Mouse (Mus musculus) left cerebral cortex, postnatal 4 days (tissue): Measurements from ENCODE around the gene Idua. TPM values are rescaled to one million over a fixed set of nuclear protein-coding genes. Genes with fewer than 3 reads are reported as not detected.

Experiments used
- DNase-seq: peaks from one replicate; pipeline ENCODE4 v3.0.0-alpha.2; 2022
- intact Hi-C: fragments of 180-260 bp; cut with DNase I; formaldehyde crosslinking; loops from one replicate; pipeline ENCODE4 v1.15.1; 2025
- total RNA-seq, 2 experiments: library from RNA; stranded (reverse); gene quantifications; 2 replicates each; pipeline ENCODE4 v1.2.3; 2021

The Idua gene
- total RNA-seq, 2 experiments from 2014 or later: 9.8 to 9.9 TPM

- intact Hi-C loops: no loop called here
- no peak for DNase-seq
These were observed 18.2 kb downstream of the Idua start for GRCm38 (mm10) chr5:108678296-108678854.

DNA sequence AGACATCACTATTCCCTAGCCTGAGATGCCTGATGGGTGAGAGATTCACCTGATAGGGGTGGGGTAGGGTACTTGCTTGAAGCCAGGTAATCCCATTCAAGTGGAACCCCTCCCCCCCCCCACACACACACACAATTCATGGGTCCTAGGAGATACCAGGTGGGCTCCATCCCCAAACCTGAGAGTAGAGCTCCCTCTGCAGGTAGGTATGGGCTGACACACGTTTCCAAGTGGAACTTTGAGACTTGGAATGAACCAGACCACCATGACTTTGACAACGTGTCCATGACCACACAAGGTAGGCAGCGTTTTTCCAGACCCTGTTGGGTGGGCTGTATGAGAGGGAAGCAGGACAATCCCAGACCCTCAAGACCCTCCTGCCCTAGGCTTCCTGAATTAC lies 19.8 kb downstream of the Idua start:
- intact Hi-C loops: no loop called here
- DNase-seq: no peak

DNA sequence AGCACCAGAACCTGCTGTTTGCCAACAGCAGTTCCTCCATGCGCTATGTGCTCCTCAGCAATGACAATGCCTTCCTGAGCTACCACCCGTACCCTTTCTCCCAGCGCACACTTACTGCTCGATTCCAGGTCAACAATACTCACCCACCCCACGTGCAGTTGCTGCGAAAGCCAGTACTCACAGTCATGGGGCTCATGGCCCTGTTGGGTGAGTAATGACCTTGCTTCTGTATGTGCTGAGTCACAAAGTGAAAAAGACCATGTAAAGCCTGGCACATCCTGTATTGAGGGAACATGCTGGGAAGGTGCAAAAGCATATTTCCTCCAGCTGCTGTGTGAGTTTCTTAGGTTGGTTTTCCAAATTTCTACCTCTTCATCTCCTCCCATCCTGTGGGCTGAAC lies 20.7 kb downstream of the Idua start:
- no peak for DNase-seq
- intact Hi-C loops: no loop called here

GRCm38 (mm10) chr5:108689091-108689490 lies 29.0 kb downstream of the Idua start:
- no peak for DNase-seq
- intact Hi-C loops: no loop called here

DNA sequence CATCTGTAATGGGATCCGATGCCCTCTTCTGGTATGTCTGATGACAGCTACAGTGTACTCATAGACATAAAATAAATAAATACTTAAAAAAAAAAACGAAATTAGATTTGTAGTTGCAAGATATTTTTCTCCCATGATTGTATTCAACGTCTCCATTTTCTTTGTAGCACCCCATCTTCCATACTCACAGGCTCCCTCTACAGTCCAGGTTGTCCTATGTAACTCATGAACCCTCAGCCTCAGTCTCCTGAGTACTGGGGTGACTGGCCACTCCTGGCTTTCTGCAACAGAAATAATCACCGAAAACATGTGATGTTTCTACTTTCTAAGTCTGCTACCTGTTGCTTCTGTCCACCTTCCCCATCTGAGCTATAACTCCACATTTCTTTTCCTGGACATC lies 31.0 kb downstream of the Idua start:
- intact Hi-C loops: no loop called here
- DNase-seq: no peak

- DNase-seq: peak; percentile 50
These were observed 32.1 kb downstream of the Idua start, which contains the start of gene Fgfrl1 for GRCm38 (mm10) chr5:108692271-108692670. Gene Fgfrl1 (plus strand): TSS chr5:108692382.

GRCm38 (mm10) chr5:108693872-108694288 lies 33.7 kb downstream of the Idua start:
- intact Hi-C loops: no loop called here

More at GRCm38 (mm10) chr5:108692271-108692670, 32.1 kb downstream of the Idua start, which contains the start of gene Fgfrl1:
- intact Hi-C loops: no loop called here

GRCm38 (mm10) chr5:108694352-108695261 lies 34.5 kb downstream of the Idua start:
- peak; percentile 36 for DNase-seq

More at GRCm38 (mm10) chr5:108693872-108694288, 33.7 kb downstream of the Idua start:
- peak; percentile 82 for DNase-seq

GRCm38 (mm10) chr5:108695861-108696260 lies 35.7 kb downstream of the Idua start:
- intact Hi-C loops: no loop called here
- no peak for DNase-seq

More at GRCm38 (mm10) chr5:108694352-108695261, 34.5 kb downstream of the Idua start:
- intact Hi-C loops: no loop called here

DNA sequence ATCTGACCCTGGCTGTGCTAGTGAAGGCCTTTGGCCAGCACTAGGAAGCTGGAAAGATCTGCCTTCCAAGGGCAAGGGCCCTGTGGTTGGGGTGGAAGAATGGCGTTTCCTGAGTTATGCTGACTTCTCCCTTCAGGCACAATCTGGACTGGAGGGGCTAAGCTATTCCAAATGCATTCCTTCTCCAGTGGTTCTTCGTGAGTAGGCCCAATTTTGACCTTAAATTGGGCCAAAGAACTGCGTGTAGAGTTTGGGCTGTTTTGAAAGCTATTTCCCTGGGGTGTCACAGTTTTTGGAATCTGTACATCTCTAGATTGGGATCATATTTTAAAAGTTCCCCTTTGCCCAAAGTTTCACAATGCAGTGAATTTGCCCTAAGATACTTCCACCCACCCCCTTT lies 36.4 kb downstream of the Idua start:
- intact Hi-C loops: no loop called here
- DNase-seq: no peak

GRCm38 (mm10) chr5:108697341-108697753 lies 37.2 kb downstream of the Idua start:
- intact Hi-C loops: no loop called here
- peak; percentile 56 for DNase-seq

DNA sequence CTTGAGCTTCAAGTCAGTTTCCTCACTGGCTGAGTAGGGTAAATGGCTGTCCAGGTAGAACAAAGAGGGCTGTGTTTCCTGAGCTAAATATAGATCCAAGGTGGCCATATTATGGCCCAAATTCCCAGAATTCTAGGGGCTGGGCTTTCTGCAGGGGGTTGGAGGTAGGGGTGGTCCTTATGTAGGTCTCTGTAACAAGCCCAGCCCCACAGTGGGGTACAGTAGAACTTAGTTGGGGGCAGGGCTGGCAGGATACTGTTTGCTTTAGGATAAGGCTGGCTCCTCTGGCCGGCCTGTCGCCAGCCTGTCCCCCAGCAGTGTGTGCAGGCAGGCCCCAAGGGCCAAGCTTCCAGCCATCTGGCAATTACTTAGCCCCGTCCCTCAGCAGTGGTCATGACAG lies 40.2 kb downstream of the Idua start:
- intact Hi-C loops: no loop called here
- no peak for DNase-seq

DNA sequence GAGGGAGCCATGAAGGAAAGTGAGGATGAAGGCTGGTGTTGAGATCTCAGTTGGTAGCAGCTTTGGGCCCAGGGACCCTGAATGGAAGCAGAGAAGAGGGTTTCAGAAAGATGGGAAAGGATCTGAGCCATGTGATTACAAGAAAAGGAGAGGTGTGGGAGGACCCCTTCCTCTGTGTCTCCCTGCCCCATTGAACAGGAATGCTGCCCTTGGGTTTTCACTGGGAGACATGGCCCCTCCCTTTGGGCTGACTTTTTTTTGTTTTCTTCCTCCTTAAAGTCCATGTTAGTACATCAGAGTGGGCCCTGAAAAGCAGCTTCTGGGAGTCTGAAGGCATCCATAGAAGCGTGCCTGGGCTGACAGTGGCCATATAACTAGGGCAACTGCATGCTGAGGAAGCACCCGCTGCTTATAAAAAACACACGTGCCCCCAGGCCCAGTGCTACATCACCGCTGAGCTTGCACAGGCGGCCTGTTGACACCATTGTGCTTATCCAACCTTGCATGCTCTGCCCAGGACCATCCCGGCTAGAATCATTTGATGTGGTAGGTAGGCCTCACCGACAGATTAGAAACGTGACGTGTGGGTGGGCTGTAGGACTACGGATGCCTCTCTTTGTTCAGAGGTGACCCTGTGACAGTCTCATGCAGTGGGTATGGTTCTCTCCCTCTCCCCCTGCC lies 41.4 kb downstream of the Idua start:
- intact Hi-C loops: no loop called here
- DNase-seq: no peak

DNA sequence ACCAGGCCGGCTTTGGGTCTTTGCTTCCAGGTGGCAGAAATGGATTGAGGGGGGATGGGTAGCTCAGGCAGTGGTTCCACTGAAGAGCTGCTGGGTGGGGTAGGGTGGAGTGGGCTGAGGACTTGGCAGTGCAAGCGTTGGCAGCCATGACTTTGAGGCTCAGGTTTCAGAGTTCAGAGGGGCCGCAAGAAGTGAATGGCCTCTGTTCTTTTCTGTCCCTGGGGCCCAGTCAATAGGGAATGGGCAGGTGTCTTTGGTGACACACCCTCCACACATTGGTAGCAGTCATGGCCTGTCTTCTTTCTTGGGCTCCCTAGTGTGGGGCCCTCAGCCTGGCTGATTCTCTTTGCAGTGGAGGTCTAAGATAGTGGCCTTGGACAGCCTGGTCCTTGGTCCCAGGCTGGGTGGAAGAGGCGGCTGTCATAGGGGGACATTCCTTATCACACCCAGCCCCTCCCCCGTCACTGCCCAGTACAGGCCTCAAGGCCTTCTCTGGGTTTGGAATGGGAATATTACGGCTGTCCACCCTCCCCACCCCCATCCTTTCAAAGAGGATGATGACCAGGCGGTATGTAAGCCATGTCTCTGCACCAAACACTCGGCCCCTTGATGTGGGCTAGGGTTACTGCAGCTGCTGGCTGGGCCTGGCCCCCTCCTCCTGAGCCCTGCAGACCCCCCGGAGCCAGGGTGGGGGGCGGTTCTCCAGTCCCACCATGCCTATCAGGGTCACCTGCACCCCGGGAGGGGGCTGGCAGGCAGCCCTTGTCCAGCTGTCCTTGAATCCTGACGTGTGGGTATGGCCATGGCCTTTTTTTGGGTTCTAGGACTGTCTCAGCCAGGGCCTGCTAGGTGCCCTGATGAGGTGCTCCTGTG lies 43.9 kb downstream of the Idua start:
- intact Hi-C loops: no loop called here

GRCm38 (mm10) chr5:108707758-108708157 lies 47.6 kb downstream of the Idua start:
- intact Hi-C loops: no loop called here
- no peak for DNase-seq

More for the DNA sequence above, 43.9 kb downstream of the Idua start:
- DNase-seq: no peak

DNA sequence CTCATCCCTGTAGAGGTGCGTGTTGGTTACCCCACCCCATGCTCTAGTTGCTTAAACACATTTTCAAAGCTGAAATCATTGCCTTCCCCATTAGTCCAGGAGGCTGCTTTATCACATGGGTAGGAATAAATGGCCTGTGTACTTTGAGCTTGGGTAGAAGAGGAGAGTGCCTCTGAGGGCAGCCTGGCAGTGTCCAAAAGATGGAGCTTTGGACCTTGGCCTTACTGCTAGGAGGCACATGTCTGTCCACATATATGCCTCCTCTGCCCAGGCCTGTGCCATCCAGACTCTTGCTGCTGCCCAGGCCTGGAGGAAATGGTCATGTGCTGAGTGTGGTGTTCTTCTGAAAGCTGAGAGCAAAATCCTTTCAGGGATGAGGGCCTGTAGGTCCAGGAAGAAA lies 48.3 kb downstream of the Idua start:
- intact Hi-C loops: no loop called here

DNA sequence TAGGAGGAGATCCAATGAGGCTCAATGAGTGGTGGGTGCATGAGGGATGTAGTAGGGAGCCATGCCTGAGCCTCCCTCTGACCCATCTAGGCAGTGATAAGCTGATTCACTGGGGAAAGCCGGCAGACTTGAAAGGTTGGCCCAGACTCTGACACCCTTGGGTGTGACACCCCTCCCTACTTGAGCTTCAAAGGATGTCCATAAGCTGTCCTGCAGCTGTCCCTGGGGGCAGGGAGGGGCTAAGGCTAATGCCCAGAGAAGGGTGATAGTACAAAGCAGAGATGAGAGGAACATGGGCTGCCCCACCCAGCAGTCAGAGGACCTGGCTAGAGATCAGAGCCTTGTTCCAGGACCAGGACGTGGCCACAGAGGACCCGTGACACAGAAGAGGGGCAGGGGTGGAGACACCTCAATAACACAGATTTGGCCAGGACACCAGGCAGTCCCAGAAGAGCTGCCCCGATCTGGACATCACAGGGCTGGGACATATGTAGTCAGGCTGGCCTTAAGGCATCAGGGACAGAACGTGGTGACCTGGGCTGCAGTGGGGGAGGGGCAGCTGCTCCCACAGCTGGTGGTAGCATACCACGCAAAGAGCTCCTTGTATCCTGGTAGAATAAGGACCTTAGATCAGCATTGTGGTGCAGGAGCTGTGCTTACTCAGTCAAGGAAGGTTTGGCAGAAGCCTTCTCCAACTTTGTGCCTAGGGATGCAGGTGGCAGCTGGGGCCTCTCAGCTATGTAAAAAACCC lies 49.0 kb downstream of the Idua start:
- intact Hi-C loops: no loop called here
- DNase-seq: no peak

More for the DNA sequence above, 48.3 kb downstream of the Idua start:
- DNase-seq: no peak

DNA sequence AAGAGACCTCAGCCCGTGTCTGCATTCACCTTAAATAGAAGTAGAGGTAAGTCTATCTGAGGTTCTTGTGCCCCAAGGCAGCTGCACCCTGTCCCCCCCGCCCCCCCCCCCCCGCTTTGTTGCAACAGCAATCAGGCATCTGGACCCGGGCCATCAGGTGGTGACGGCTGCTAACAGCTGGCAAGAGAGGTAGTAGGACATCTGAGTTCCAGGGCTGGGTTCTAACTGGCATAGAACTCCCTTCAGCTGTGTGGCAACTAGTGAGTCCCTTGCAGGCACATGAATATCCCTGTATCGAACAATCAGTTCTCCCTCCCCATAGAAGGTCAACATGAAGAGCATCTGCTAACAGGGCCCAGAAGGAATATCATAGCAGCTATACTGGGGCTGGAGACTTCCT lies 51.8 kb downstream of the Idua start:
- intact Hi-C loops: no loop called here
- no peak for DNase-seq

- DNase-seq: no peak
- intact Hi-C loops: no loop called here
These were observed 53.0 kb downstream of the Idua start for GRCm38 (mm10) chr5:108713096-108713495.

GRCm38 (mm10) chr5:108713691-108714090 lies 53.6 kb downstream of the Idua start:
- DNase-seq: no peak
- intact Hi-C loops: no loop called here
